Mouse (Mus musculus): ENCODE results near the gene Rhox2g.
"Not testable (repeated sequence)": the region's sequence is repeated elsewhere in the genome, so short reads cannot be mapped to it uniquely, and the experiment has no call there.

DNA sequence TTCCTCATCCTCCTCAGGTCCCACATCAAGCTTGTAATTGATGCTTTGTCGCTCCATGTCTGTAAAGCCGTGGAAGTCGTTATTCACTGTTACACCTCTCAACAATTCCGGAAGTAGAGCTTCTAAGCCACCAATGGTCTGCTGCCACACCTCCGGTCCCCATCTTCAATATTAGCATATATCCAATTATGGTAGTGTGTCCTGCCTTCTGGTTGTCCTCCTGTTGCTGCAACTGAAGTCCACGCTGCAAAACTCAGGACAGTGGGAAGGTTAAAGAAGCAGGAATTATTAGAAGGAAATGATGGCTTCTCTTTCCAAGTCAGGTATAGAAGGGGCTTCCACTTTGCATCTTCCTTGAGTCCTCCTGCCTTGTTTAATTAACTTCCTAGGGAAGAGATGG lies at the start of gene Rhox2g:
- not testable (repeated sequence) for TF ChIP-seq POLR2A (IDR thresholded peaks at IDR 0.05; ENCODE audit: low read depth, low read length); CTCF (conservative IDR thresholded peaks at IDR 0.05; ENCODE audit: insufficient read depth, insufficient read length, low read depth, low read length)

All from kidney, adult 2 months (tissue).